Mouse (Mus musculus) CH12.LX (cell line): ENCODE measurements around the gene Rrnad1. TPM values are rescaled to one million over a fixed set of nuclear protein-coding genes. Genes with fewer than 3 reads are reported as not detected.

ENCODE experiments used
- DNase-seq: peaks from one replicate; pipeline ENCODE4 v3.0.0-alpha.2; 2013; ENCODE audit errors: extremely low read depth
- H3K27ac ChIP-seq: 2 replicates; pipeline ENCODE4 v1.5.1; 2012; ENCODE audit warnings: low read depth, mild to moderate bottlenecking, control low read depth, moderate library complexity; ENCODE audit not compliant: insufficient read depth
- H3K27me3 ChIP-seq: replicated peaks from 2 replicates; pipeline ENCODE3; 2012; ENCODE audit warnings: inconsistent platforms
- H3K36me3 ChIP-seq, 2 experiments: replicated peaks in 1 of 2; 2 replicates each; pipeline versions ENCODE3 to v1.6.1; 2012; ENCODE audit warnings: inconsistent platforms in 1 of 2, low read length in 1 of 2, mild to moderate bottlenecking in 1 of 2, mixed read lengths in 1 of 2, moderate library complexity in 1 of 2; ENCODE audit not compliant: control insufficient read depth in 1 of 2, insufficient read depth in 1 of 2
- H3K4me1 ChIP-seq, 2 experiments: 2 replicates each; pipeline ENCODE4 v1.6.1; 2012; ENCODE audit warnings: inconsistent platforms in 1 of 2, moderate library complexity in 1 of 2; ENCODE audit not compliant: insufficient read depth in 2 of 2, control insufficient read depth in 1 of 2
- H3K4me2 ChIP-seq: 2 replicates; pipeline ENCODE4 v1.6.1; 2012; ENCODE audit warnings: low read depth, mild to moderate bottlenecking, control low read depth; ENCODE audit not compliant: poor library complexity, insufficient read depth, severe bottlenecking
- H3K4me3 ChIP-seq, 3 experiments: fragments of 150-350 bp in 1 of 3; sonication (generic) in 1 of 3; replicated peaks in 1 of 3; 2 replicates each; pipeline versions ENCODE3 to v1.5.1; 2011 to 2012; ENCODE audit warnings: low read depth in 2 of 3, low read length in 2 of 3, mild to moderate bottlenecking in 2 of 3, moderate library complexity in 2 of 3, control low read depth in 1 of 3, improper control_type of control experiment in 1 of 3, inconsistent platforms in 1 of 3, mixed read lengths in 1 of 3; ENCODE audit not compliant: poor library complexity in 1 of 3
- H3K79me2 ChIP-seq: replicated peaks from 2 replicates; pipeline ENCODE4 v1.6.1; 2012; ENCODE audit warnings: mild to moderate bottlenecking, moderate library complexity; ENCODE audit not compliant: control insufficient read depth, poor library complexity, insufficient read depth, severe bottlenecking; ENCODE audit errors: extremely low read depth
- H3K9ac ChIP-seq: 2 replicates; pipeline ENCODE4 v1.6.1; 2012; ENCODE audit warnings: low read depth, mild to moderate bottlenecking, control low read depth, moderate library complexity; ENCODE audit not compliant: insufficient read depth
- H3K9me3 ChIP-seq: replicated peaks from 2 replicates; pipeline ENCODE3; 2012; ENCODE audit warnings: low read length, inconsistent platforms, mixed read lengths
- BHLHE40 ChIP-seq: IDR thresholded peaks from 2 replicates; pipeline ENCODE4 v1.6.1; 2011; ENCODE audit warnings: mild to moderate bottlenecking, low read depth, low read length, improper control_type of control experiment
- CHD1 ChIP-seq: IDR thresholded peaks from 2 replicates; pipeline ENCODE4 v1.6.1; 2012; ENCODE audit warnings: low read depth, low read length, improper control_type of control experiment, inconsistent platforms
- CHD2 ChIP-seq: IDR thresholded peaks from 2 replicates; pipeline ENCODE4 v1.6.1; 2011; ENCODE audit warnings: low read length, improper control_type of control experiment
- CTCF ChIP-seq, 2 experiments: IDR thresholded peaks in 1 of 2; conservative IDR thresholded peaks in 1 of 2; 2 replicates each; pipeline ENCODE4 v1.5.1; 2011 to 2012; ENCODE audit warnings: low read depth in 2 of 2, low read length in 2 of 2, improper control_type of control experiment in 1 of 2, inconsistent platforms in 1 of 2, mild to moderate bottlenecking in 1 of 2, moderate library complexity in 1 of 2
- E2F4 ChIP-seq: IDR thresholded peaks from 2 replicates; pipeline ENCODE4 v1.6.1; 2011; ENCODE audit warnings: low read depth, low read length, improper control_type of control experiment; ENCODE audit not compliant: insufficient replicate concordance
- EP300 ChIP-seq: IDR thresholded peaks from 2 replicates; pipeline ENCODE4 v1.6.1; 2011; ENCODE audit warnings: low read length, improper control_type of control experiment
- ETS1 ChIP-seq: conservative IDR thresholded peaks from 2 replicates; pipeline ENCODE4 v1.6.1; 2012; ENCODE audit warnings: low read depth, mild to moderate bottlenecking, inconsistent platforms, low read length, improper control_type of control experiment, moderate library complexity
- GABPA ChIP-seq: IDR thresholded peaks from 2 replicates; pipeline ENCODE4 v1.6.1; 2012; ENCODE audit warnings: low read depth, low read length, improper control_type of control experiment, inconsistent platforms; ENCODE audit not compliant: insufficient replicate concordance
- IRF4 ChIP-seq: IDR thresholded peaks from 2 replicates; pipeline ENCODE4 v1.6.1; 2014; ENCODE audit warnings: low read depth, mild to moderate bottlenecking, inconsistent platforms, low read length, improper control_type of control experiment
- KAT2A ChIP-seq: IDR thresholded peaks from 2 replicates; pipeline ENCODE4 v1.6.1; 2012; ENCODE audit warnings: low read length, improper control_type of control experiment, inconsistent platforms; ENCODE audit not compliant: insufficient replicate concordance
- MAFK ChIP-seq: IDR thresholded peaks from 2 replicates; pipeline ENCODE4 v1.6.1; 2011; ENCODE audit warnings: low read length, improper control_type of control experiment; ENCODE audit not compliant: insufficient replicate concordance
- MAX ChIP-seq: IDR thresholded peaks from 2 replicates; pipeline ENCODE4 v1.6.1; 2011; ENCODE audit warnings: low read length, improper control_type of control experiment
- MAZ ChIP-seq: IDR thresholded peaks from 2 replicates; pipeline ENCODE4 v1.6.1; 2012; ENCODE audit warnings: low read depth, mild to moderate bottlenecking, inconsistent platforms, low read length, improper control_type of control experiment, moderate library complexity
- MEF2A ChIP-seq: IDR thresholded peaks from 2 replicates; pipeline ENCODE4 v1.6.1; 2014; ENCODE audit warnings: low read depth, mild to moderate bottlenecking, inconsistent platforms, low read length, improper control_type of control experiment, borderline replicate concordance
- MXI1 ChIP-seq: IDR thresholded peaks from 2 replicates; pipeline ENCODE4 v1.6.1; 2011; ENCODE audit warnings: mild to moderate bottlenecking, low read depth, low read length, improper control_type of control experiment
- MYC ChIP-seq: IDR thresholded peaks from 2 replicates; pipeline ENCODE4 v1.6.1; 2011; ENCODE audit warnings: low read depth, mild to moderate bottlenecking, improper control_type of control experiment, low read length
- NELFE ChIP-seq: IDR thresholded peaks from 2 replicates; pipeline ENCODE4 v1.6.1; 2011; ENCODE audit warnings: low read depth, low read length, improper control_type of control experiment
- NRF1 ChIP-seq: IDR thresholded peaks from 2 replicates; pipeline ENCODE4 v1.6.1; 2014; ENCODE audit warnings: low read depth, mild to moderate bottlenecking, inconsistent platforms, low read length, improper control_type of control experiment, moderate library complexity
- POLR2A ChIP-seq: IDR thresholded peaks from 2 replicates; pipeline ENCODE4 v1.6.1; 2011; ENCODE audit warnings: low read depth, mild to moderate bottlenecking, improper control_type of control experiment, low read length
- RCOR1 ChIP-seq: conservative IDR thresholded peaks from 2 replicates; pipeline ENCODE4 v1.6.1; 2012; ENCODE audit warnings: low read depth, mild to moderate bottlenecking, inconsistent platforms, low read length, improper control_type of control experiment
- SIN3A ChIP-seq: IDR thresholded peaks from 2 replicates; pipeline ENCODE4 v1.6.1; 2012; ENCODE audit warnings: low read length, improper control_type of control experiment, inconsistent platforms
- SMC3 ChIP-seq: IDR thresholded peaks from 2 replicates; pipeline ENCODE4 v1.6.1; 2011; ENCODE audit warnings: low read depth, low read length, improper control_type of control experiment
- TBP ChIP-seq: conservative IDR thresholded peaks from 2 replicates; pipeline ENCODE4 v1.6.1; 2011; ENCODE audit warnings: low read depth, low read length, improper control_type of control experiment
- USF1 ChIP-seq: IDR thresholded peaks from 2 replicates; pipeline ENCODE4 v1.6.1; 2014; ENCODE audit warnings: low read depth, mild to moderate bottlenecking, inconsistent platforms, low read length, improper control_type of control experiment
- ZC3H11A ChIP-seq: IDR thresholded peaks from 2 replicates; pipeline ENCODE4 v1.6.1; 2012; ENCODE audit warnings: low read depth, mild to moderate bottlenecking, inconsistent platforms, low read length, improper control_type of control experiment
- ZKSCAN1 ChIP-seq: IDR thresholded peaks from 2 replicates; pipeline ENCODE4 v1.6.1; 2012; ENCODE audit warnings: low read depth, inconsistent platforms, low read length, improper control_type of control experiment, borderline replicate concordance
- ZMIZ1 ChIP-seq: IDR thresholded peaks from 2 replicates; pipeline ENCODE4 v1.6.1; 2012; ENCODE audit warnings: low read depth, mild to moderate bottlenecking, inconsistent platforms, low read length, improper control_type of control experiment
- ZNF384 ChIP-seq: IDR thresholded peaks from 2 replicates; pipeline ENCODE4 v1.6.1; 2012; ENCODE audit warnings: low read depth, low read length, improper control_type of control experiment, inconsistent platforms
- dilution Hi-C: fragments of 300-500 bp; cut with MboI; formaldehyde crosslinking; loops from 2 replicates; pipeline ENCODE4 v1.14.3; 2020; ENCODE audit warnings: low sequenced_read_pairs; ENCODE audit not compliant: extremely low pct_unique_long_range_greater_than_20kb, extremely low pct_ligation_motif_present
- in situ Hi-C: fragments of 300-500 bp; cut with MboI; formaldehyde crosslinking; loops from 3 replicates; pipeline ENCODE4 v1.14.3; 2019; ENCODE audit warnings: low sequenced_read_pairs, low pct_ligation_motif_present, low pct_unique_long_range_greater_than_20kb, mixed read lengths
- polyA plus RNA-seq: library from polyadenylated mRNA; unstranded; fragments of >175 nt; gene quantifications from 2 replicates; pipeline ENCODE4 v1.2.1, GENCODE M21; 2012; ENCODE audit warnings: low read depth; ENCODE audit not compliant: insufficient read length
- total RNA-seq, 2 experiments: library from RNA; depleted of rRNA; stranded (reverse); fragments of 300-350 nt in 1 of 2; fragments of >200 nt in 1 of 2; gene quantifications; 2 replicates each; pipeline ENCODE4 v1.2.3; 2012 to 2014

Rrnad1 gene
- total and polyA plus RNA-seq, 3 experiments, result 8.0 to 12.5 (median 11.4) TPM

GRCm38 (mm10) chr3:87920270-87920943 is 10.1 kb downstream of the Rrnad1 start:
- in situ Hi-C loops, result no loop called here
- TF ChIP-seq MEF2A (no peak), EP300 (no peak), MXI1 (no peak; the same call in 1 of the 2 replicates), ZNF384 (peak; percentile 77), USF1 (no peak), MYC (peak; percentile 64; the same call in 1 of the 2 replicates), SIN3A (peak; percentile 49; the same call in 1 of the 2 replicates), KAT2A (no peak), CHD1 (no peak), MAFK (no peak), CTCF (conservative IDR thresholded peaks at IDR 0.05 in 1 of 2, IDR thresholded peaks at IDR 0.05 in 1 of 2; ENCODE audit: low read depth in 2 of 2, low read length in 2 of 2) (peak in 1 of 2 experiments; percentile 55; a peak in 2 of 4 replicates), MAZ (no peak), TBP (0 out of 2 replicates have a peak, but pooled peaks have one; percentile 60)
- Histone ChIP-seq H3K4me1 (peaks cover 0 to 19% of the 10 kb centered on the region in 2 experiments; a peak in 1 of 4 replicates), H3K27me3 (no peaks in the 10 kb centered on the region), H3K9ac (peak overlapping the region; percentile 87), H3K4me3 (peak overlapping the region; percentile 70 to 83 (median 81)), H3K4me2 (peak overlapping the region; percentile 90), H3K9me3 (no peaks in the 10 kb centered on the region), H3K79me2 (peaks cover 16% of the 10 kb centered on the region), H3K36me3 (peaks cover 39 to 66% of the 10 kb centered on the region in 2 experiments), H3K27ac (0 out of 2 replicates have a peak overlapping the region, but pooled peaks have one; percentile 13)
- dilution Hi-C loops, result no loop called here
- DNase-seq, result no peak

GRCm38 (mm10) chr3:87919336-87920108 is 11.0 kb downstream of the Rrnad1 start, which contains the start of gene Mrpl24:
Gene Mrpl24 (plus strand): TSS chr3:87919506.
- H3K27me3 ChIP-seq, result no peaks in the 10 kb centered on the region
- peaks cover 16% of the 10 kb centered on the region for H3K79me2 ChIP-seq
- H3K9ac ChIP-seq, result peak within 1 kb of the TSS; percentile 87
- in situ Hi-C loops (no loop called here), dilution Hi-C loops (no loop called here)
- H3K27ac ChIP-seq, result peak within 1 kb of the TSS; percentile 51; the same call in 1 of the 2 replicates
- peak within 1 kb of the TSS; percentile 90 for H3K4me2 ChIP-seq
- DNase-seq, result peak; percentile 77
- peak within 1 kb of the TSS; percentile 70 to 83 (median 81) for H3K4me3 ChIP-seq
- no peaks in the 10 kb centered on the region for H3K9me3 ChIP-seq
- H3K4me1 ChIP-seq, result peaks cover 0 to 19% of the 10 kb centered on the region in 2 experiments; a peak in 1 of 4 replicates
- H3K36me3 ChIP-seq, result peaks cover 38 to 66% of the 10 kb centered on the region in 2 experiments
- TF ChIP-seq MXI1, result peak; percentile 98
- 0 out of 2 replicates have a peak, but pooled peaks have one; percentile 53 for TF ChIP-seq ZMIZ1
- peak; percentile 71 for TF ChIP-seq SIN3A
- TF ChIP-seq GABPA, result peak; percentile 40; the same call in 1 of the 2 replicates
- peak; percentile 66 for TF ChIP-seq BHLHE40
- no peak; the same call in 1 of the 2 replicates for TF ChIP-seq ZNF384
- TF ChIP-seq NELFE, result peak; percentile 73
- TF ChIP-seq POLR2A, result peak; percentile 69
- TF ChIP-seq NRF1, result peak; percentile 67
- TF ChIP-seq RCOR1, result no peak
- peak; percentile 88 for TF ChIP-seq MAX
- TF ChIP-seq ZKSCAN1, result no peak
- TF ChIP-seq TBP, result peak; percentile 75
- peak; percentile 6; the same call in 1 of the 2 replicates for TF ChIP-seq IRF4
- TF ChIP-seq ETS1, result no peak
- TF ChIP-seq E2F4, result peak; percentile 96
- no peak; the same call in 1 of the 2 replicates for TF ChIP-seq CHD2
- TF ChIP-seq EP300, result no peak
- no peak for TF ChIP-seq SMC3
- TF ChIP-seq MAFK, result 0 out of 2 replicates have a peak, but pooled peaks have one; percentile 16
- no peak for TF ChIP-seq ZC3H11A
